Mouse (Mus musculus) brain, embryonic 14.5 days (tissue): ENCODE results near the gene 2010111I01Rik.

Experiments used
- CTCF ChIP-seq: fragments of 200-500 bp; IDR thresholded peaks from 2 replicates; pipeline ENCODE4 v1.5.1; 2012; ENCODE audit warnings: inconsistent platforms, mild to moderate bottlenecking, moderate library complexity, borderline replicate concordance; ENCODE audit not compliant: insufficient read depth, insufficient read length; ENCODE audit errors: extremely low read depth
- POLR2A ChIP-seq: fragments of 200-500 bp; IDR thresholded peaks from 2 replicates; pipeline ENCODE4 v1.6.1; 2012; ENCODE audit warnings: mild to moderate bottlenecking, inconsistent platforms, borderline replicate concordance; ENCODE audit not compliant: poor library complexity, insufficient read depth, insufficient read length, severe bottlenecking; ENCODE audit errors: extremely low read depth

- TF ChIP-seq POLR2A: no peak
- TF ChIP-seq CTCF: no peak
Observed at GRCm38 (mm10) chr13:63092299-63092698, 127.6 kb downstream of the 2010111I01Rik start.
